Mouse (Mus musculus): ENCODE results near the gene Rtkn. TPM values are rescaled to one million over a fixed set of nuclear protein-coding genes. Genes with fewer than 3 reads are reported as not detected.

Rtkn gene
- total and polyA plus RNA-seq, 2 experiments = 4.7 to 17.4 TPM

GRCm38 (mm10) chr6:83179390-83180117, 44.3 kb downstream of the Rtkn start:
- Histone ChIP-seq H3K36me3 (ENCODE audit: control insufficient read depth, insufficient read depth, low read length) (no peaks in the 10 kb centered on the region), H3K79me2 (ENCODE audit: control insufficient read depth, insufficient read depth, low read length) (peaks cover 9% of the 10 kb centered on the region; the same call in 1 of the 2 replicates), H3K4me3 (ENCODE audit: insufficient read depth, low read depth, low read length) (no peak overlapping the region), H3K9ac (ENCODE audit: low read depth, low read length) (no peak overlapping the region), H3K27ac (replicated peaks; ENCODE audit: insufficient read depth, low read depth, low read length) (no peak overlapping the region), H3K4me1 (ENCODE audit: control insufficient read depth, insufficient read depth, low read length) (no peaks in the 10 kb centered on the region), H3K27me3 (ENCODE audit: control insufficient read depth, insufficient read depth, low read length) (no peaks in the 10 kb centered on the region)
- TF ChIP-seq POLR2A (IDR thresholded peaks at IDR 0.05; ENCODE audit: extremely low read depth, insufficient read depth, low read length) (no peak), CTCF (IDR thresholded peaks at IDR 0.05; ENCODE audit: low read depth, low read length) (no peak)
- DNase-seq (ENCODE audit: extremely low read depth, low read depth, low spot score) = no peak
- 72% methylated on average over 12 of the region's 12 CpGs for WGBS

GRCm38 (mm10) chr6:83180605-83181004, 45.3 kb downstream of the Rtkn start:
- H3K4me3 ChIP-seq (ENCODE audit: insufficient read depth, low read depth, low read length) = no peak overlapping the region
- peaks cover 9% of the 10 kb centered on the region; the same call in 1 of the 2 replicates for H3K79me2 ChIP-seq (ENCODE audit: control insufficient read depth, insufficient read depth, low read length)
- H3K27ac ChIP-seq (replicated peaks; ENCODE audit: insufficient read depth, low read depth, low read length) = no peak overlapping the region
- TF ChIP-seq CTCF (IDR thresholded peaks at IDR 0.05; ENCODE audit: low read depth, low read length) (no peak), POLR2A (IDR thresholded peaks at IDR 0.05; ENCODE audit: extremely low read depth, insufficient read depth, low read length) (no peak)
- H3K36me3 ChIP-seq (ENCODE audit: control insufficient read depth, insufficient read depth, low read length) = no peaks in the 10 kb centered on the region
- no peak overlapping the region for H3K9ac ChIP-seq (ENCODE audit: low read depth, low read length)
- no peaks in the 10 kb centered on the region for H3K27me3 ChIP-seq (ENCODE audit: control insufficient read depth, insufficient read depth, low read length)
- 54% methylated on average over 6 of the region's 6 CpGs for WGBS
- no peak for DNase-seq (ENCODE audit: extremely low read depth, low read depth, low spot score)
- no peaks in the 10 kb centered on the region for H3K4me1 ChIP-seq (ENCODE audit: control insufficient read depth, insufficient read depth, low read length)

- Histone ChIP-seq H3K27me3 (ENCODE audit: control insufficient read depth, insufficient read depth, low read length) (no peaks in the 10 kb centered on the region), H3K79me2 (ENCODE audit: control insufficient read depth, insufficient read depth, low read length) (no peaks in the 10 kb centered on the region), H3K9ac (ENCODE audit: low read depth, low read length) (no peak overlapping the region), H3K36me3 (ENCODE audit: control insufficient read depth, insufficient read depth, low read length) (peaks cover 4% of the 10 kb centered on the region), H3K27ac (replicated peaks; ENCODE audit: insufficient read depth, low read depth, low read length) (no peak overlapping the region), H3K4me1 (ENCODE audit: control insufficient read depth, insufficient read depth, low read length) (no peaks in the 10 kb centered on the region), H3K4me3 (ENCODE audit: insufficient read depth, low read depth, low read length) (no peak overlapping the region)
- DNase-seq (ENCODE audit: extremely low read depth, low read depth, low spot score) = peak; percentile 12
- TF ChIP-seq CTCF (IDR thresholded peaks at IDR 0.05; ENCODE audit: low read depth, low read length) = peak; percentile 28; the same call in 1 of the 2 replicates
- TF ChIP-seq POLR2A (IDR thresholded peaks at IDR 0.05; ENCODE audit: extremely low read depth, insufficient read depth, low read length) = no peak
- WGBS = 94% methylated on average over 3 of the region's 3 CpGs
Observed at GRCm38 (mm10) chr6:83184858-83185435, 49.7 kb downstream of the Rtkn start.

- Histone ChIP-seq H3K36me3 (ENCODE audit: control insufficient read depth, insufficient read depth, low read length) (peaks cover 6% of the 10 kb centered on the region), H3K27me3 (ENCODE audit: control insufficient read depth, insufficient read depth, low read length) (no peaks in the 10 kb centered on the region), H3K4me1 (ENCODE audit: control insufficient read depth, insufficient read depth, low read length) (no peaks in the 10 kb centered on the region), H3K9ac (ENCODE audit: low read depth, low read length) (no peak overlapping the region), H3K27ac (replicated peaks; ENCODE audit: insufficient read depth, low read depth, low read length) (no peak overlapping the region), H3K4me3 (ENCODE audit: insufficient read depth, low read depth, low read length) (no peak overlapping the region), H3K79me2 (ENCODE audit: control insufficient read depth, insufficient read depth, low read length) (no peaks in the 10 kb centered on the region)
- DNase-seq (ENCODE audit: extremely low read depth, low read depth, low spot score) = no peak
- TF ChIP-seq CTCF (IDR thresholded peaks at IDR 0.05; ENCODE audit: low read depth, low read length) (no peak), POLR2A (IDR thresholded peaks at IDR 0.05; ENCODE audit: extremely low read depth, insufficient read depth, low read length) (no peak)
- WGBS = 76% methylated on average over 25 of the region's 25 CpGs
Observed at GRCm38 (mm10) chr6:83185895-83186861, 50.9 kb downstream of the Rtkn start.

GRCm38 (mm10) chr6:83186946-83187345, 51.7 kb downstream of the Rtkn start:
- Histone ChIP-seq H3K9ac (ENCODE audit: low read depth, low read length) (no peak overlapping the region), H3K27ac (replicated peaks; ENCODE audit: insufficient read depth, low read depth, low read length) (no peak overlapping the region), H3K36me3 (ENCODE audit: control insufficient read depth, insufficient read depth, low read length) (peaks cover 9% of the 10 kb centered on the region), H3K79me2 (ENCODE audit: control insufficient read depth, insufficient read depth, low read length) (no peaks in the 10 kb centered on the region), H3K4me3 (ENCODE audit: insufficient read depth, low read depth, low read length) (no peak overlapping the region), H3K27me3 (ENCODE audit: control insufficient read depth, insufficient read depth, low read length) (no peaks in the 10 kb centered on the region), H3K4me1 (ENCODE audit: control insufficient read depth, insufficient read depth, low read length) (no peaks in the 10 kb centered on the region)
- TF ChIP-seq POLR2A (IDR thresholded peaks at IDR 0.05; ENCODE audit: extremely low read depth, insufficient read depth, low read length) = no peak
- no peak for TF ChIP-seq CTCF (IDR thresholded peaks at IDR 0.05; ENCODE audit: low read depth, low read length)
- DNase-seq (ENCODE audit: extremely low read depth, low read depth, low spot score) = no peak
- 98% methylated on average over 2 of the region's 2 CpGs for WGBS

All from liver, adult 2 months (tissue).